Mouse (Mus musculus) hindbrain, embryonic 10.5 days (tissue): ENCODE results near the gene 9930022D16Rik. TPM values are rescaled to one million over a fixed set of nuclear protein-coding genes. Genes with fewer than 3 reads are reported as not detected.

Source experiments
- DNase-seq: peaks from one replicate; pipeline ENCODE4 v3.0.0-alpha.2; 2017; ENCODE audit warnings: low spot score
- H3K27ac ChIP-seq: fragments of 300-500 bp; sonication (generic); 2 replicates; pipeline ENCODE4 v1.5.1; 2016; ENCODE audit warnings: mild to moderate bottlenecking, moderate library complexity
- H3K27me3 ChIP-seq: fragments of 300-500 bp; sonication (generic); 2 replicates; pipeline ENCODE4 v1.6.1; 2016; ENCODE audit warnings: mild to moderate bottlenecking; ENCODE audit not compliant: poor library complexity, insufficient read depth, severe bottlenecking
- H3K36me3 ChIP-seq: fragments of 300-500 bp; sonication (generic); 2 replicates; pipeline ENCODE4 v1.6.1; 2016; ENCODE audit warnings: mild to moderate bottlenecking, moderate library complexity
- H3K4me1 ChIP-seq: fragments of 300-500 bp; sonication (generic); replicated peaks from 2 replicates; pipeline ENCODE4 v1.6.1; 2016; ENCODE audit warnings: mild to moderate bottlenecking
- H3K4me3 ChIP-seq: fragments of 300-500 bp; sonication (generic); 2 replicates; pipeline ENCODE4 v1.5.1; 2016; ENCODE audit warnings: mild to moderate bottlenecking, moderate library complexity
- H3K9me3 ChIP-seq: fragments of 300-500 bp; sonication (generic); 2 replicates; pipeline ENCODE4 v1.6.1; 2016; ENCODE audit warnings: mild to moderate bottlenecking, moderate library complexity
- WGBS: fragments of 180-500 bp; shearing (Covaris S2); methylation state at CpG from one replicate; pipeline ENCODE4 v1.1.7; 2016; 5-methylcytosine and 5-hydroxymethylcytosine counted together
- polyA plus RNA-seq: library from polyadenylated mRNA; unstranded; fragments of >200 nt; fragmentation: Nextera tagmentation; extraction: Ambion mirVana; gene quantifications from 2 replicates; pipeline ENCODE4 v1.2.1, GENCODE M21; 2016

The 9930022D16Rik gene
- not detected in 2 replicates for polyA plus RNA-seq

GRCm38 (mm10) chr11:109413617-109414016 lies at the start of gene 9930022D16Rik:
9930022D16Rik (plus strand) TSS chr11:109413917.
- Histone ChIP-seq H3K4me1 (no peaks in the 10 kb centered on the region), H3K27ac (no peak within 1 kb of the TSS), H3K36me3 (no peaks in the 10 kb centered on the region), H3K9me3 (no peaks in the 10 kb centered on the region), H3K27me3 (no peaks in the 10 kb centered on the region), H3K4me3 (no peak within 1 kb of the TSS)
- DNase-seq = no peak
- WGBS = 92% methylated on average over 6 of the region's 6 CpGs

GRCm38 (mm10) chr11:109364337-109364736 lies 49.4 kb upstream of the 9930022D16Rik start:
- WGBS = 76% methylated on average over 2 of the region's 2 CpGs
- no peaks in the 10 kb centered on the region for H3K9me3 ChIP-seq
- H3K27ac ChIP-seq = no peak overlapping the region
- no peak for DNase-seq
- H3K4me3 ChIP-seq = peak overlapping the region; percentile 94
- peaks cover 18% of the 10 kb centered on the region for H3K27me3 ChIP-seq
- H3K36me3 ChIP-seq = peaks cover 42% of the 10 kb centered on the region
- H3K4me1 ChIP-seq = peaks cover 57% of the 10 kb centered on the region

GRCm38 (mm10) chr11:109364881-109365280 lies 48.8 kb upstream of the 9930022D16Rik start:
- peak overlapping the region; percentile 94 for H3K4me3 ChIP-seq
- peaks cover 47% of the 10 kb centered on the region for H3K36me3 ChIP-seq
- H3K9me3 ChIP-seq = no peaks in the 10 kb centered on the region
- H3K27ac ChIP-seq = no peak overlapping the region
- H3K27me3 ChIP-seq = peaks cover 17% of the 10 kb centered on the region
- 88% methylated on average over 10 of the region's 10 CpGs for WGBS
- DNase-seq = no peak
- peaks cover 52% of the 10 kb centered on the region for H3K4me1 ChIP-seq

DNA sequence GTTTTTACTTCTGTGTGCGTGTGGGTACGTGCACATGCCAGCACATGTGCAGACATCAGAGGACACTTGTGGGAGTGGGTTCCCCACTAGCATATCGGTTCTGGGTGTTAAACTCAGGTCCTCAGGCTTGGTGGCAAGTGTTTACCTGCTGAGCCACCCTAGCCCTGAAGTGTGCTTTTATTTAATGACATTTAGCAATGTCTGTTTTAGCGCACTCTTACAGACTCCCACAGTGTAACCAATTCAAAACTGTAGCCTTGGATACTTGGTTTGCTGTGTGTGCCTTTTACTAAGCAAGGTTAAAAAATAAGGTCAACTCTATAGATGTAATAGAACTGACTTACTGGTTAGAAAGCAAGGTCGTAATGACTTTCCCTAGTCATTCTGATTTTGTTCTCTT lies 47.9 kb upstream of the 9930022D16Rik start:
- no peak for DNase-seq
- Histone ChIP-seq H3K4me1 (peaks cover 52% of the 10 kb centered on the region), H3K4me3 (no peak overlapping the region), H3K27me3 (peaks cover 8% of the 10 kb centered on the region), H3K9me3 (no peaks in the 10 kb centered on the region), H3K27ac (no peak overlapping the region), H3K36me3 (peaks cover 52% of the 10 kb centered on the region)
- 92% methylated on average over 5 of the region's 5 CpGs for WGBS

- WGBS = 85% methylated on average over 15 of the region's 15 CpGs
- no peak overlapping the region for H3K4me3 ChIP-seq
- peaks cover 46% of the 10 kb centered on the region for H3K4me1 ChIP-seq
- no peak for DNase-seq
- no peaks in the 10 kb centered on the region for H3K9me3 ChIP-seq
- no peaks in the 10 kb centered on the region for H3K27me3 ChIP-seq
- H3K36me3 ChIP-seq = peaks cover 57% of the 10 kb centered on the region
- no peak overlapping the region for H3K27ac ChIP-seq
Measured at GRCm38 (mm10) chr11:109366802-109367579, 46.7 kb upstream of the 9930022D16Rik start.

DNA sequence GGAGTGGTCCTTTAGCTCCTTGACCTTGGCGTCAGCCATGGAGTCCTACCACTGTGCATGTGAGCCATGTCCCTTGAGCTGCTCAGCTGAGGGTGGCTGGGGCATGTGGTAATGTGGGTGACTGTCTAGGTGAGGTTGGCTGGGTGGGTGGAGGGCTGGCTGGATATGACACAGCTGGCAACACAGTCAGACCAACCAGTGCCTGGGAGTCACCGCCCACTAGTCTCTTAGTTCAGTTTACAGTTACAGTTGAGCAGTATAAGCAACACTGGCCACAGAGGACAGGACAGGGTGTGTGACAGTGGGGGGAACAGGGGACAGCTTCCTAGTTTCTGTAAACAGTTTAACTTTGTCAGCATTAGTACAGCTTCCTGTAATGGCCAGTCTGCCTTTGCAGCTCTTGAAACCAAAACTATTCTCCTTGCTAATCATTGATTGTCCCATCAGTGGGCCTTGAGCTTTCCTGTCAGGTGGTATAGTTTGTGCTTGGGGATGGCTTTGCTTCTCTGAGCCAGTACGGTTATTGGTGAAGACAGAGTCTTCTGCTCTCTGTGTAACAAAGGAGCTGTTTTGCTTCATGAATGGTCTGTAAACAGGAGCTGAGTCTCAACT lies 44.6 kb upstream of the 9930022D16Rik start:
- DNase-seq = no peak
- 87% methylated on average over 3 of the region's 3 CpGs for WGBS

GRCm38 (mm10) chr11:109375412-109375811 lies 38.3 kb upstream of the 9930022D16Rik start:
- H3K27me3 ChIP-seq = no peaks in the 10 kb centered on the region
- H3K9me3 ChIP-seq = no peaks in the 10 kb centered on the region
- H3K4me1 ChIP-seq = peaks cover 26% of the 10 kb centered on the region
- WGBS = 82% methylated on average over 7 of the region's 7 CpGs
- no peak overlapping the region for H3K27ac ChIP-seq
- H3K36me3 ChIP-seq = peaks cover 24% of the 10 kb centered on the region
- DNase-seq = no peak
- no peak overlapping the region for H3K4me3 ChIP-seq

More for the DNA sequence above, 44.6 kb upstream of the 9930022D16Rik start:
- Histone ChIP-seq H3K36me3 (peaks cover 71% of the 10 kb centered on the region), H3K4me3 (no peak overlapping the region), H3K27ac (no peak overlapping the region), H3K27me3 (no peaks in the 10 kb centered on the region), H3K4me1 (peaks cover 40% of the 10 kb centered on the region), H3K9me3 (no peaks in the 10 kb centered on the region)

GRCm38 (mm10) chr11:109376484-109377143 lies 37.1 kb upstream of the 9930022D16Rik start:
- peaks cover 18% of the 10 kb centered on the region for H3K36me3 ChIP-seq
- no peaks in the 10 kb centered on the region for H3K9me3 ChIP-seq
- DNase-seq = no peak
- peak overlapping the region; percentile 59; the same call in 1 of the 2 replicates for H3K27ac ChIP-seq
- H3K4me1 ChIP-seq = peaks cover 26% of the 10 kb centered on the region
- no peak overlapping the region for H3K4me3 ChIP-seq
- WGBS = 74% methylated on average over 7 of the region's 7 CpGs
- H3K27me3 ChIP-seq = no peaks in the 10 kb centered on the region

GRCm38 (mm10) chr11:109377477-109377876 lies 36.2 kb upstream of the 9930022D16Rik start:
- Histone ChIP-seq H3K9me3 (no peaks in the 10 kb centered on the region), H3K27me3 (no peaks in the 10 kb centered on the region), H3K4me1 (peaks cover 26% of the 10 kb centered on the region), H3K27ac (no peak overlapping the region), H3K4me3 (no peak overlapping the region), H3K36me3 (peaks cover 18% of the 10 kb centered on the region)
- no peak for DNase-seq
- 67% methylated on average over 10 of the region's 10 CpGs for WGBS

DNA sequence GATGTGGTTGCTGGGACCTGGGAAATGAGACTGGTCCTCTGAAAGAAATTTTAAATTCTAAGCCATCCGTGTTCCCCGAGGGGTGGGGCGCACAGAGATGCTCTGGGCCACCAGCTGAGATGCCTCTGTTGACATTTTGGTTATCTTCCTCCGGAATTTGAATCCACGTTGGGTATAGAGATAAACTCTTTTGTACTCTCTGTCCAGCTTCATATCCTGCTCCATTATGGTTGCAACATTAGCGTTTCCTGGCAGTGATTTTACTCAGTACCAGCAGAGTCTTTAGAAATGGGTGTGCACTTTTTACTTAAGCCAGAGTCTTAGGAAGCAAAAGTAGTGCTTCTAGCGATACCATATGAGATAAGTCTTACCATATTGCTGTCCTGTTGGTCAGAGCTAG lies 35.7 kb upstream of the 9930022D16Rik start:
- Histone ChIP-seq H3K4me1 (peaks cover 26% of the 10 kb centered on the region), H3K36me3 (peaks cover 16% of the 10 kb centered on the region), H3K27ac (no peak overlapping the region), H3K4me3 (no peak overlapping the region), H3K9me3 (no peaks in the 10 kb centered on the region), H3K27me3 (no peaks in the 10 kb centered on the region)
- DNase-seq = no peak
- WGBS = 76% methylated on average over 7 of the region's 7 CpGs

DNA sequence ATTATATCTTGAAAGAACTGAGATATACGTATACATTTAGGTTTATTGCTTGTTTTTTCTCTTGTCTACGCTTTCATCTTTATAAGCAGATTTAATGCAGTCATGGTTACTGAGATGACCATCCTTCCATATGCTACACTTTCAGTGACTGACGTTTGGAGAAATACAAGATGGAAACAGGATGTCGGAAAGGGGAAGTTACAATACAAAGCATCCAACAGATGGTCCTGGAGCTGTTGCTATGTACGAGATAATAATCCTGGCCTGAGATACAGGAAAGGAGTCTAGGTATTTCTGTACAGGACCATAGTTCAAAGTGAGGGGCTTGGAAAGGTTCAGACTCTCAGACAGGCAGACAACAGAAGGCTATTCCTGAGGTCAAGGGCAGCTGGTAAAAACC lies 33.1 kb upstream of the 9930022D16Rik start:
- H3K9me3 ChIP-seq = no peaks in the 10 kb centered on the region
- no peak overlapping the region for H3K4me3 ChIP-seq
- H3K4me1 ChIP-seq = peaks cover 22% of the 10 kb centered on the region
- no peak for DNase-seq
- H3K27ac ChIP-seq = no peak overlapping the region
- no peaks in the 10 kb centered on the region for H3K27me3 ChIP-seq
- H3K36me3 ChIP-seq = no peaks in the 10 kb centered on the region
- 87% methylated on average over 5 of the region's 5 CpGs for WGBS

DNA sequence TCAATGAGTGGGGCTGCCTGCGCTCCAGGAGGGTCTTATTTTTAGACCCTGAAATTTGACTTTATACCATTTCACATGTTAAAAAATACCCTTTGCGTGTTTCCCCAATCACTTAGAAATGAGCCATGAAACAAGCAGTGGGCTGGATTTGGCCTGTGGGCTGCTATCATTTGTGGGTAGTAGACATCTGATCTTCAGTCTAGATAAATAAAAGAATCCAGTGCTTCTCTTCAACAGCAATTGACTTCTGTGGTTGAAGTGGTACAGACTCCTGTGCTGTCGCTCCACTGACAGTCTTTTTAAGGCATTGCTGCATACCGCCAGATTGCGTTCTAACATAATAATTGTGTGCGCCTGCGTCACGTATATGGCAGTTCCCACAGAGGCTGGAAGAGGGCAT lies 28.4 kb upstream of the 9930022D16Rik start:
- Histone ChIP-seq H3K4me1 (0 out of 2 replicates have a peak, but pooled peaks cover 2% of the 10 kb centered on the region), H3K27ac (no peak overlapping the region), H3K4me3 (no peak overlapping the region), H3K27me3 (no peaks in the 10 kb centered on the region), H3K9me3 (no peaks in the 10 kb centered on the region), H3K36me3 (no peaks in the 10 kb centered on the region)
- WGBS = 95% methylated on average over 8 of the region's 8 CpGs
- DNase-seq = no peak

DNA sequence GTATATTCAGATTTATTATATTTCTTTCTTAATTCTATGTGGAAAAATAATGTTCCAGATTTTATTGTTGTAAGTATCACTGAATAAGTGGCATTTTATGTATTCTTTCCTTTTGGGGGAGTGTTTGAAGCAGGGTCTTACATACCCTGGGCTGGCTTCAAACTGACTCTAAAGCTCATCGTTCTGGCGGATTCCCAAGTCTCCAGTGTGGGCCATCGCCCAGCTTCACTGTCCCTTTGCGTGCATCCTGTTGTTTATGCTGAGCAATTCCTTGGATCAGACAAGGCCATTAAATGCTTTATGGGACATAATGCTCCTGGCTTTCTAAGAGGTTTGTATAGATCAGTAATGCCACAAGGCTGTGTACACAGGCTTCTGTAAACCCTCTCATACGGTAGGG lies 24.7 kb upstream of the 9930022D16Rik start:
- Histone ChIP-seq H3K9me3 (no peaks in the 10 kb centered on the region), H3K27ac (no peak overlapping the region), H3K27me3 (no peaks in the 10 kb centered on the region), H3K4me3 (no peak overlapping the region), H3K4me1 (peaks cover 15% of the 10 kb centered on the region), H3K36me3 (peaks cover 10% of the 10 kb centered on the region)
- no peak for DNase-seq
- WGBS = 95% methylated on average over 5 of the region's 5 CpGs
